Mouse (Mus musculus): ENCODE results near the gene Stxbp3. TPM values are rescaled to one million over a fixed set of nuclear protein-coding genes. Genes with fewer than 3 reads are reported as not detected.
"Not testable (repeated sequence)": the region's sequence is repeated elsewhere in the genome, so short reads cannot be mapped to it uniquely, and the experiment has no call there.

Stxbp3 gene
- polyA plus RNA-seq, 1 experiment from 2014 or later = 14.1 TPM

- Histone ChIP-seq H3K4me1 (peaks cover 10% of the 10 kb centered on the region), H3K36me3 (replicated peaks) (no peaks in the 10 kb centered on the region), H3K9me3 (no peaks in the 10 kb centered on the region), H3K27ac (no peak overlapping the region), H3K27me3 (replicated peaks) (no peaks in the 10 kb centered on the region), H3K4me3 (no peak overlapping the region), H3K4me2 (no peak overlapping the region), H3K9ac (no peak overlapping the region)
- ATAC-seq (replicated peaks) = no peak
- 90% methylated on average over 1 of the region's 1 CpGs for WGBS
Measured at GRCm38 (mm10) chr3:108853266-108853665, 12.9 kb upstream of the Stxbp3 start.

DNA sequence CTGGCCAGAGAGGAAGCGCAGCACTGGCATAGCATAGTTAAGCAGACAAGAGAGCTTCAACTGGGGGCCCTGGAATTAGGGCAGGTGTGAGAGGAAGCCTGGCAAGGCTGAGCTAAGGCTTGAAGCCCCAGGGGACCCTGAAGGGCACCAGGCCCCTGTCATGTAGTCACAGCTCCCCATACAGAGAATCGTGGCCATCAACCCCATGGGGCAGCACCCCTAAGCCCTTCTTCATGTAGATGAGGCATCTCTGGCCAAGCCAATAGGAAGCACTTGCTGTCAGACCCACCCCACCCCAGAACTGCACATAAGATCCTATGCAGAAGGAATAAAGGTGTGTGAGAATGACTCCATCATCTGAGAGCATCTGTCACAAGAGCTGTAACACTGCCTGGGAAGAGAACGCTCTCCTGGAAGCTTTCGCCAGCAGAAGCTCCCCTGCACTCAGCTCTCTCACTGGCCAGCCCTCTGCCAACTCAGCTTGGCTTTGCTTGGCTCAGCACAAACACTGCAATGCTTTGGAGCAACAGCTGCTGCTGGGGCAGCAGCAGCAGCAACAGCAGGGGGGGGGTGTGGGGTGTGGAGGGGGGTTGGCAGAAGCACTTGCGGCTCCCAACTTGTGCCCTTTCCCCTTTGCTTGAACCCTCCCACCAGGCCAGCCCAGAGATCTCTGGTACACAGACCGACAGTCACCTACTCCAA is 11.8 kb upstream of the Stxbp3 start:
- Histone ChIP-seq H3K9me3 (no peaks in the 10 kb centered on the region), H3K4me1 (0 out of 2 replicates have a peak, but pooled peaks cover 8% of the 10 kb centered on the region), H3K36me3 (replicated peaks) (no peaks in the 10 kb centered on the region), H3K4me3 (no peak overlapping the region), H3K9ac (no peak overlapping the region), H3K27ac (no peak overlapping the region), H3K4me2 (no peak overlapping the region), H3K27me3 (replicated peaks) (no peaks in the 10 kb centered on the region)
- WGBS = 55% methylated on average over 6 of the region's 6 CpGs
- ATAC-seq (replicated peaks) = no peak

GRCm38 (mm10) chr3:108851554-108851953 is 11.2 kb upstream of the Stxbp3 start:
- H3K4me3 ChIP-seq = no peak overlapping the region
- WGBS = 81% methylated on average over 3 of the region's 3 CpGs
- H3K4me1 ChIP-seq = 0 out of 2 replicates have a peak, but pooled peaks cover 8% of the 10 kb centered on the region
- no peaks in the 10 kb centered on the region for H3K36me3 ChIP-seq (replicated peaks)
- no peak overlapping the region for H3K4me2 ChIP-seq
- no peaks in the 10 kb centered on the region for H3K9me3 ChIP-seq
- H3K9ac ChIP-seq = no peak overlapping the region
- H3K27ac ChIP-seq = no peak overlapping the region
- H3K27me3 ChIP-seq (replicated peaks) = no peaks in the 10 kb centered on the region
- ATAC-seq (replicated peaks) = no peak

GRCm38 (mm10) chr3:108851075-108851474 is 10.7 kb upstream of the Stxbp3 start:
- Histone ChIP-seq H3K4me1 (0 out of 2 replicates have a peak, but pooled peaks cover 6% of the 10 kb centered on the region), H3K9ac (no peak overlapping the region), H3K27me3 (replicated peaks) (no peaks in the 10 kb centered on the region), H3K4me2 (no peak overlapping the region), H3K4me3 (no peak overlapping the region), H3K27ac (no peak overlapping the region), H3K9me3 (no peaks in the 10 kb centered on the region), H3K36me3 (replicated peaks) (no peaks in the 10 kb centered on the region)
- WGBS = 90% methylated on average over 2 of the region's 2 CpGs
- ATAC-seq (replicated peaks) = no peak

DNA sequence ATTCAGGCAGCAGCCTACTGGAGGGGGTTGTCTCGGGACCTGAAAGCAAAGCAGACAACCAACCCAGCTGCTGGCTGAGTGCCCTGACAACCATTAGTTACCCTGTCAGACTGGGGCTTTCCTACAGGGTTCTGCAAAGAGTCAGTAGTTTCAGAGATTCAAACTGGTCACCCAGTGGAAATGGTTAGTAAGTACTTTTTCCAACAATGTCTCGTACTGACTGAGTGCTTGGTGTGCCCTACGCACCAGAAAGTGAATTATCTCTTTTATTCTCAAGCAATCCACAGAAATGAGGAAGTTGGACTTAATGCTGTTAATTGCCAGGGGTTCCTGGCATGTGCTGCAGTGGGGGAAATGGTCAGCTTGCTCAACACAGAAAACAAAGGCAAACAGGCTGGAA is 10.2 kb upstream of the Stxbp3 start:
- Histone ChIP-seq H3K9me3 (no peaks in the 10 kb centered on the region), H3K9ac (no peak overlapping the region), H3K36me3 (replicated peaks) (no peaks in the 10 kb centered on the region), H3K4me1 (0 out of 2 replicates have a peak, but pooled peaks cover under 1% of the 10 kb centered on the region), H3K27ac (no peak overlapping the region), H3K27me3 (replicated peaks) (no peaks in the 10 kb centered on the region), H3K4me3 (no peak overlapping the region), H3K4me2 (no peak overlapping the region)
- WGBS = 66% methylated on average over 3 of the region's 3 CpGs
- ATAC-seq (replicated peaks) = no peak

DNA sequence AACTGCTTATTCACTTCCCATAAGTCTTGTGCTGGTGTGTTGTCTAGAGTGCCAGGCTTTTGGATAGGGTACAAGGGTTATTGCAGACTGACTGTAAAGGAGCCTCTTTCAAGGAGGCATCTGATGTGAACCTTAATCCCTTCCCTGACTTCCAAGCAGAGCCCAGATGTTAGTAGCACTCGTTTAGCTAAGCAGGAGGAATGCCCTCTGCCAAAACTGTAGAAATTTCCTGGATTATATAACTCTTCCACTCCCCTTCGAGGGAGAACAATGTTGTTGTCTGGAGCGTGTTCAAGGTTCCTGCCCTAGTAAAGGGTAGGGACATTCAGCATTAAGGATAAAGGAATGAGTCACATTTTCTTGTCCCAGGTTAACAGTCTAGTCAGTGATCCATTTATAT is 6.3 kb upstream of the Stxbp3 start:
- H3K27me3 ChIP-seq (replicated peaks) = no peaks in the 10 kb centered on the region
- no peaks in the 10 kb centered on the region for H3K9me3 ChIP-seq
- no peak for ATAC-seq (replicated peaks)
- no peak overlapping the region for H3K27ac ChIP-seq
- 74% methylated on average over 3 of the region's 3 CpGs for WGBS
- H3K4me2 ChIP-seq = no peak overlapping the region
- no peaks in the 10 kb centered on the region for H3K36me3 ChIP-seq (replicated peaks)
- H3K4me3 ChIP-seq = no peak overlapping the region
- H3K4me1 ChIP-seq = no peaks in the 10 kb centered on the region
- no peak overlapping the region for H3K9ac ChIP-seq

DNA sequence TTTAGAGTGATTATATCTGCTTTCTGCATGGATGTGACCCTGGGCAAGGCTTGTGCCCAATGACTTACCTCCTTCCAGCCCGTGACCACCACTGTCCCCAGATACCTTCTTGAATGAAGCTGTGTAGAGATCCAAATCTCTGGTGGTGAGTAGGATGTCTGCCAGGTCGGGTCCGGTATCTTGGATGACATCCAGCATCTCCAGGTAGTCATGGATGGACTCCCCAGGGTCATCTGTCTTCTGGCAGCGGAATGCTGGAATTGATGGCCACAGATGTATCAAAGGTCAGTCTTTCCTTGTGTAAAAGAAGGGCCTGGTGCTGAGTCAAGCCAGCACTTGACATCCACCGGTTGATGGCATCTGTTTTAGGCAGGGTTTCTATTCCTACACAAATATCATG is 4.2 kb upstream of the Stxbp3 start:
- 85% methylated on average over 5 of the region's 5 CpGs for WGBS

GRCm38 (mm10) chr3:108844026-108844425 is 3.7 kb upstream of the Stxbp3 start:
- Histone ChIP-seq H3K27ac (no peak overlapping the region), H3K36me3 (replicated peaks) (no peaks in the 10 kb centered on the region), H3K4me2 (no peak overlapping the region), H3K9ac (no peak overlapping the region), H3K27me3 (replicated peaks) (no peaks in the 10 kb centered on the region), H3K4me1 (peaks cover 5% of the 10 kb centered on the region), H3K4me3 (no peak overlapping the region), H3K9me3 (no peaks in the 10 kb centered on the region)
- WGBS = 90% methylated on average over 6 of the region's 6 CpGs
- no peak for ATAC-seq (replicated peaks)

More for the DNA sequence above, 4.2 kb upstream of the Stxbp3 start:
- Histone ChIP-seq H3K4me3 (no peak overlapping the region), H3K36me3 (replicated peaks) (no peaks in the 10 kb centered on the region), H3K9ac (no peak overlapping the region), H3K27me3 (replicated peaks) (no peaks in the 10 kb centered on the region), H3K9me3 (no peaks in the 10 kb centered on the region), H3K4me2 (no peak overlapping the region), H3K4me1 (0 out of 2 replicates have a peak, but pooled peaks cover 1% of the 10 kb centered on the region), H3K27ac (no peak overlapping the region)
- no peak for ATAC-seq (replicated peaks)

GRCm38 (mm10) chr3:108840716-108841054 is 359 bp upstream of the Stxbp3 start:
- peak; percentile 71 for ATAC-seq (replicated peaks)
- Histone ChIP-seq H3K36me3 (replicated peaks) (no peaks in the 10 kb centered on the region), H3K27me3 (replicated peaks) (no peaks in the 10 kb centered on the region), H3K4me3 (peak overlapping the region; percentile 65), H3K9ac (no peak overlapping the region), H3K9me3 (no peaks in the 10 kb centered on the region), H3K4me1 (peaks cover 12% of the 10 kb centered on the region), H3K4me2 (peak overlapping the region; percentile 70), H3K27ac (no peak overlapping the region)
- 55% methylated on average over 4 of the region's 4 CpGs for WGBS

DNA sequence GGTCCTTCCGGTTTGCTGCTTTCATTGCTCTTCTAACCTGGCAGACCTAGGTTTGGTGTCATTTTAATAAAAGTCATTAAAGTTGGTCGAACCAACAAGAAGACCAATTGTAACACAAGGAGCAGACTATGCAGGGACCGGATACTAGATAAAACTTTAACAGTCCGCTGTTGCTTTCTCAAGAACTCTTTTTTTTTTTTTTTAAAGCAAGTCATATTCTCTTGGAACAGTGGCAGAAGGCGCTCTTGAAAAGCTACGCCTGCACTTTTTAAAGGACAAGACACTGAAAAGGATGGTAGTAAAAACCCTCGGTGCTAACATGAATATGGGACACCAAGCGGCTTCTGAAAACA is 703 bp downstream of the Stxbp3 start:
- Histone ChIP-seq H3K27ac (peak overlapping the region; percentile 61), H3K9ac (peak overlapping the region; percentile 55), H3K4me2 (peak overlapping the region; percentile 70), H3K36me3 (replicated peaks) (no peaks in the 10 kb centered on the region), H3K27me3 (replicated peaks) (no peaks in the 10 kb centered on the region), H3K4me1 (peaks cover 12% of the 10 kb centered on the region), H3K4me3 (peak overlapping the region; percentile 65), H3K9me3 (no peaks in the 10 kb centered on the region)
- ATAC-seq (replicated peaks) = 0 out of 2 replicates have a peak, but pooled peaks have one; percentile 0
- 10% methylated on average over 8 of the region's 8 CpGs for WGBS

GRCm38 (mm10) chr3:108838980-108839379 is 1.3 kb downstream of the Stxbp3 start:
- peaks cover 12% of the 10 kb centered on the region for H3K4me1 ChIP-seq
- 0 out of 2 replicates have a peak, but pooled peaks cover 3% of the 10 kb centered on the region for H3K36me3 ChIP-seq (replicated peaks)
- no peak overlapping the region for H3K9ac ChIP-seq
- no peaks in the 10 kb centered on the region for H3K27me3 ChIP-seq (replicated peaks)
- H3K4me3 ChIP-seq = peak overlapping the region; percentile 65; the same call in 1 of the 2 replicates
- H3K4me2 ChIP-seq = peak overlapping the region; percentile 70
- no peak for ATAC-seq (replicated peaks)
- H3K9me3 ChIP-seq = no peaks in the 10 kb centered on the region
- WGBS = 79% methylated on average over 7 of the region's 7 CpGs
- no peak overlapping the region for H3K27ac ChIP-seq

GRCm38 (mm10) chr3:108836931-108837330 is 3.4 kb downstream of the Stxbp3 start:
- no peak overlapping the region for H3K4me3 ChIP-seq
- peaks cover 12% of the 10 kb centered on the region for H3K4me1 ChIP-seq
- no peak overlapping the region for H3K4me2 ChIP-seq
- H3K27me3 ChIP-seq (replicated peaks) = no peaks in the 10 kb centered on the region
- no peak overlapping the region for H3K9ac ChIP-seq
- WGBS = 98% methylated on average over 6 of the region's 6 CpGs
- no peak overlapping the region for H3K27ac ChIP-seq
- no peaks in the 10 kb centered on the region for H3K9me3 ChIP-seq
- H3K36me3 ChIP-seq (replicated peaks) = 0 out of 2 replicates have a peak, but pooled peaks cover 3% of the 10 kb centered on the region
- no peak for ATAC-seq (replicated peaks)

DNA sequence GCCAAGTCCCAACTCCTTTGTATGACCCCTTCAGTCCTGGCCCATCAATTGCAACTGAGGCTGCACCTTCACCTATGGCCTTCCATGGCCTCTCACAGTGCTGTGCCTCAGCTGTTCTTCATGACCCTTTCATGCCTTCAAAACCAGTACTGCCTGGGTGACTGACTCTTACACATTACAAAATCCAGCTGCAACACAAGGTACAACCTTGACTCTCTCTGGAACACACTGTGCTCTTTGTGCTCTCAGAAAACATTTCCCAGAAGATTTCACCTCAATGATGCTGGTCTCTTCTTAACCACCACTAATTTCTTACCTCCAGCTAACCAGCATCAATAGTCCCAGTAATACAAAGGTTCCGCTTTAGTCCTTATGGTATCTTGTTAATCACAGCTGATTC is 6.6 kb downstream of the Stxbp3 start:
- not testable (repeated sequence) for H3K4me2 ChIP-seq; H3K9me3 ChIP-seq; H3K27ac ChIP-seq; ATAC-seq (replicated peaks); H3K36me3 ChIP-seq (replicated peaks); H3K27me3 ChIP-seq (replicated peaks); H3K4me3 ChIP-seq; H3K9ac ChIP-seq; H3K4me1 ChIP-seq
- WGBS = 100% methylated on average over 1 of the region's 1 CpGs
